Mouse (Mus musculus) heart, embryonic 13.5 days (tissue): ENCODE measurements around the gene Sdhaf4. TPM values are rescaled to one million over a fixed set of nuclear protein-coding genes. Genes with fewer than 3 reads are reported as not detected.
"Not testable (repeated sequence)": the region's sequence is repeated elsewhere in the genome, so short reads cannot be mapped to it uniquely, and the experiment has no call there.

ENCODE experiments used
- ATAC-seq: fragments of 200-750 bp; cut with Nextera tagmentation; 2 replicates; pipeline ENCODE4 v1.8.0; 2017; ENCODE audit warnings: moderate TSS enrichment; ENCODE audit not compliant: insufficient number of reproducible peaks, low FRiP score, low TSS enrichment; ENCODE audit errors: extremely low read depth
- H3K27ac ChIP-seq: fragments of 300-500 bp; sonication (generic); replicated peaks from 2 replicates; pipeline ENCODE4 v1.5.1; 2015; ENCODE audit warnings: moderate library complexity, mild to moderate bottlenecking, inconsistent platforms
- H3K27me3 ChIP-seq: fragments of 300-500 bp; sonication (generic); replicated peaks from 2 replicates; pipeline ENCODE4 v1.6.1; 2015; ENCODE audit warnings: mild to moderate bottlenecking, inconsistent platforms
- H3K36me3 ChIP-seq: fragments of 300-500 bp; sonication (generic); 2 replicates; pipeline ENCODE4 v1.6.1; 2015; ENCODE audit warnings: mild to moderate bottlenecking, inconsistent platforms
- H3K4me1 ChIP-seq: fragments of 300-500 bp; sonication (generic); 2 replicates; pipeline ENCODE4 v1.6.1; 2015; ENCODE audit warnings: inconsistent platforms
- H3K4me2 ChIP-seq: fragments of 300-500 bp; sonication (generic); 2 replicates; pipeline ENCODE4 v1.6.1; 2015; ENCODE audit warnings: inconsistent platforms, mild to moderate bottlenecking, moderate library complexity
- H3K4me3 ChIP-seq: fragments of 300-500 bp; sonication (generic); 2 replicates; pipeline ENCODE4 v1.5.1; 2015; ENCODE audit warnings: moderate library complexity, mild to moderate bottlenecking, inconsistent platforms
- H3K9ac ChIP-seq: fragments of 300-500 bp; sonication (generic); 2 replicates; pipeline ENCODE4 v1.6.1; 2015; ENCODE audit warnings: inconsistent platforms, mild to moderate bottlenecking, moderate library complexity
- H3K9me3 ChIP-seq: fragments of 300-500 bp; sonication (generic); 2 replicates; pipeline ENCODE4 v1.6.1; 2016; ENCODE audit warnings: inconsistent platforms
- WGBS: fragments of 180-500 bp; shearing (Covaris S2); methylation state at CpG from one replicate; pipeline ENCODE4 v1.1.7; 2015; ENCODE audit warnings: mixed read lengths; 5-methylcytosine and 5-hydroxymethylcytosine counted together
- polyA plus RNA-seq: library from polyadenylated mRNA; unstranded; fragments of >200 nt; fragmentation: Nextera tagmentation; extraction: Ambion mirVana; gene quantifications from 2 replicates; pipeline ENCODE4 v1.2.1, GENCODE M21; 2015

Gene Sdhaf4
- polyA plus RNA-seq, 1 experiment from 2014 or later: 68.6 TPM

DNA sequence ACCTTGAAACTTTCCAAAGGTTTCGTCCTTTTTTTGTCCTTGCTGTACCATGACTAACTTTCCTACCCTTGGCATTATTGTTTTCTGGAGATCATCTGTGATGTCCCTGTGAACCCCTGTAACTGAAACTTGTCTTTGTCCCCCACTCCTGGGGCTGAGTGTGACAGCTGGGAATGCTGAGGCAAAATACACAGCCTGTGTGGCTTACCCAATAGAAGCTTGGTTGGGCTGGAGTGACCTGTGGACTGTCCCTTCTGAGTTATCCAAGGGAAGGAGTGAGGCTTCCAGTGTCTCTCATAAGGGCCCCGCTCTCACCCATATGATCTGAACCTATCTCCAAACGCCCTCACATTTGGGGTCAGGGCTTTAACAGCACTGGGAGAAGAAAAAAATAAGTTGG is 8.0 kb downstream of the Sdhaf4 start:
- WGBS: 82% methylated on average over 3 of the region's 3 CpGs
- no peak overlapping the region for H3K9ac ChIP-seq
- no peak overlapping the region for H3K4me2 ChIP-seq

GRCm38 (mm10) chr1:23995420-23995819 is 10.0 kb downstream of the Sdhaf4 start:
- no peaks in the 10 kb centered on the region for H3K4me1 ChIP-seq
- no peaks in the 10 kb centered on the region for H3K27me3 ChIP-seq
- H3K9ac ChIP-seq: no peak overlapping the region
- no peak overlapping the region for H3K27ac ChIP-seq
- H3K4me2 ChIP-seq: no peak overlapping the region
- WGBS: 85% methylated on average over 4 of the region's 4 CpGs
- no peak overlapping the region for H3K4me3 ChIP-seq
- H3K9me3 ChIP-seq: no peaks in the 10 kb centered on the region
- H3K36me3 ChIP-seq: peaks cover 58% of the 10 kb centered on the region
- ATAC-seq: no peak

More for the DNA sequence above, 8.0 kb downstream of the Sdhaf4 start:
- ATAC-seq: no peak
- H3K4me1 ChIP-seq: no peaks in the 10 kb centered on the region
- no peaks in the 10 kb centered on the region for H3K9me3 ChIP-seq
- H3K36me3 ChIP-seq: peaks cover 77% of the 10 kb centered on the region
- H3K27ac ChIP-seq: no peak overlapping the region
- H3K27me3 ChIP-seq: no peaks in the 10 kb centered on the region
- H3K4me3 ChIP-seq: no peak overlapping the region

- Histone ChIP-seq H3K36me3 (no peaks in the 10 kb centered on the region), H3K9me3 (no peaks in the 10 kb centered on the region), H3K4me1 (no peaks in the 10 kb centered on the region), H3K9ac (no peak overlapping the region), H3K27me3 (no peaks in the 10 kb centered on the region), H3K4me3 (no peak overlapping the region), H3K4me2 (no peak overlapping the region), H3K27ac (no peak overlapping the region)
- WGBS: 84% methylated on average over 3 of the region's 3 CpGs
- ATAC-seq: no peak
These were observed 22.3 kb downstream of the Sdhaf4 start for GRCm38 (mm10) chr1:23983118-23983517.

- H3K9ac ChIP-seq: no peak overlapping the region
- H3K36me3 ChIP-seq: no peaks in the 10 kb centered on the region
- no peaks in the 10 kb centered on the region for H3K9me3 ChIP-seq
- WGBS: 76% methylated on average over 6 of the region's 6 CpGs
- H3K27me3 ChIP-seq: no peaks in the 10 kb centered on the region
- H3K27ac ChIP-seq: no peak overlapping the region
- no peaks in the 10 kb centered on the region for H3K4me1 ChIP-seq
- no peak overlapping the region for H3K4me2 ChIP-seq
- H3K4me3 ChIP-seq: no peak overlapping the region
- no peak for ATAC-seq
These were observed 27.2 kb downstream of the Sdhaf4 start for GRCm38 (mm10) chr1:23978281-23978680.

GRCm38 (mm10) chr1:23971159-23971558 is 34.3 kb downstream of the Sdhaf4 start:
- H3K4me1 ChIP-seq, H3K9me3 ChIP-seq, H3K4me3 ChIP-seq, ATAC-seq, H3K36me3 ChIP-seq, H3K27me3 ChIP-seq, H3K9ac ChIP-seq, H3K27ac ChIP-seq, H3K4me2 ChIP-seq: not testable (repeated sequence)
- 76% methylated on average over 4 of the region's 4 CpGs for WGBS

DNA sequence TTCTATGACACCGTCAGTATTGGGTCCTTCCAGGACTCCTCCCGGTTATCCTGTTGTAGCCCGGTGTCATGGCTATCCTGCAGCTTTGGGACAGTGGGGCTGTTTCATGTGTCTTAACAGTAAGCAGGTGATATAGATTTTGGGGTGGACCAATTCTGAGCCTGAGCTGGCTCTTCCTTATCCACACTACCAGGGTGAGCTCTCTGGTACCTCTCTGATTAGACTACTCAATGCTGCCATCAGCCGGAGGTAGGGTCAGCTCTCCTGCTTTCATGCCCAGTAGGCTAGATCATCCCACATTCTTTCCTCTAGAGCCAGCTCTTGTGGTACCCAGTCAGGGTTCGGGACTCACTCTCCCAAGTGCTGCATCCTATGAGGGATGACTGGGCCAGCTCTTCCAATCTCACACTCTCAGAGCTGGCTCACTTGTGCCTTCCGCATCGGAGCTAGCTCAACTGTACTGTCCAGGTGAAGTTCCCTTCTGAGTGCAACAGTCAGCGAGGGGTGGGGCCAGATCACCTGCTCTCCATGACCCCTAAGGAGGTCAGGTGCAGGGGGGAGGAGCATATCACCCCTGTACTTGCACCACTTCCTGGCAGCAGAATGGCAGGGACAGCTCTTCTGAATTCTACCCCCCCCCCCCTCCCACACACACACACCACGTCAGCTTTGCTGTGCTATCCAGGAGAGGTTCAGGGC is 37.3 kb downstream of the Sdhaf4 start:
- H3K27me3 ChIP-seq: no peaks in the 10 kb centered on the region
- H3K9ac ChIP-seq: no peak overlapping the region
- H3K36me3 ChIP-seq: no peaks in the 10 kb centered on the region
- WGBS: 81% methylated on average over 9 of the region's 9 CpGs
- H3K4me1 ChIP-seq: peaks cover 9% of the 10 kb centered on the region
- no peak overlapping the region for H3K27ac ChIP-seq
- no peak overlapping the region for H3K4me2 ChIP-seq
- H3K4me3 ChIP-seq: no peak overlapping the region
- no peaks in the 10 kb centered on the region for H3K9me3 ChIP-seq
- ATAC-seq: no peak

DNA sequence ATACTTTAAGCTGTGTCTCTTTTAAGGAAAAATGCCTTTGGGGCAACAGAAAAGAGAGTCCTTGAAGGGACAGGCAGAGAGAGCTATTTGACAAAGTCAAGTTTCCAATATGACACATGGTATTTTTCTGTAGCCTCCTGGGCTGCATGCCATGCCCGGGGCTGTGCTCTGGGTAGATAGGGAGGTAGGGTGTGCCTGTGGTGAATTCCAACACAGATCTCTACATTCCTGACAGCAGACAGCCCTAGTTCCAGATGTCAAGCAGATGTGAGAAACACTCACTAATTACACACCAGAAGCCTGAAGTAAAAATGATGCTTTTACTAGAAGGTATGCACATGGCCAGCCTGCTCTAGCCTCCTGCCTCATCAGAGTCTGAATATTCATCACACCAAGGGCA is 39.2 kb downstream of the Sdhaf4 start:
- 14% methylated on average over 1 of the region's 1 CpGs for WGBS
- Histone ChIP-seq H3K9me3 (no peaks in the 10 kb centered on the region), H3K27me3 (no peaks in the 10 kb centered on the region), H3K27ac (0 out of 2 replicates have a peak overlapping the region, but pooled peaks have one; percentile 43), H3K9ac (no peak overlapping the region), H3K4me3 (no peak overlapping the region), H3K36me3 (no peaks in the 10 kb centered on the region), H3K4me2 (no peak overlapping the region), H3K4me1 (peaks cover 9% of the 10 kb centered on the region)
- ATAC-seq: no peak

- no peaks in the 10 kb centered on the region for H3K27me3 ChIP-seq
- H3K27ac ChIP-seq: no peak overlapping the region
- ATAC-seq: no peak
- peak overlapping the region; percentile 36 for H3K4me3 ChIP-seq
- H3K4me2 ChIP-seq: peak overlapping the region; percentile 63
- H3K36me3 ChIP-seq: no peaks in the 10 kb centered on the region
- no peaks in the 10 kb centered on the region for H3K9me3 ChIP-seq
- H3K4me1 ChIP-seq: peaks cover under 1% of the 10 kb centered on the region; the same call in 1 of the 2 replicates
- no peak overlapping the region for H3K9ac ChIP-seq
- 18% methylated on average over 6 of the region's 6 CpGs for WGBS
These were observed 46.1 kb downstream of the Sdhaf4 start for GRCm38 (mm10) chr1:23959415-23959732.

DNA sequence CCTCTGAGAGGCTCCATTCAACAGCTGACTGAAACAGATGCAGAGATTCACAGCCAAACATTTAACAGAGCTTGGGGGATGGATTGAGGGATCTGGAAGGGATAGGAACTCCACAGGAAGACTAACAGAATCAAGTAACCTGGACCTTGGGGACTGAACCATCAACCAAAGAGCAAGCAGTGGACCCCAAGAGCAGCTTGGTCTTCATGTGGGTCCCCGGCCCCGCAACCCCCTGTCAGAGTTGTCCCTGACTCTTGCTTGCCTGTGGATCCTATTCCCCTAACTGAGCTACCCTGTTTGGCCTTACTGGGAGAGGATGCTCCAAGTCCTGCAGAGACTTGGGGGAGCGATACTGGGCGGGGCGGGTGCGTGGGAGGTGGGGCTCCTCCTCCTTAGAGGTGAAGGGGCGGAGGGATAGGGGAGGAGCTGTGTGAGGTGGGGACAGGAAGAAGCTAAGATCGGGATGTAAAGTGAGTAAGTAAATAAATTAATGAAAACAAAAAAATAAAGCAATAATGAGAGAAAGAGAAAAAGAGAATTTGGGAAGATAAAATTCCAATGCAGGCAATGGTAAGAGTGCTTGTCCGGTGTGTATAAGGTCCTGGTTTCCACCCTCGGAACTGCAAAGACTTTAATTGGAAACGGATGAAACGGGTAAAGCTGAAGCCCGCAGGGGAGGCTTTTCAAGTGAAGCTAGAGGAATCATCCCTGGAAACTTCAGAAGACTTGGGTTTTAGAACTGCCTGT is 46.6 kb downstream of the Sdhaf4 start:
- H3K27me3 ChIP-seq: no peaks in the 10 kb centered on the region
- ATAC-seq: no peak
- peak overlapping the region; percentile 63 for H3K4me2 ChIP-seq
- no peak overlapping the region for H3K27ac ChIP-seq
- no peak overlapping the region for H3K9ac ChIP-seq
- no peaks in the 10 kb centered on the region for H3K36me3 ChIP-seq
- H3K4me3 ChIP-seq: peak overlapping the region; percentile 36
- WGBS: 13% methylated on average over 13 of the region's 13 CpGs
- H3K9me3 ChIP-seq: no peaks in the 10 kb centered on the region
- H3K4me1 ChIP-seq: no peaks in the 10 kb centered on the region

GRCm38 (mm10) chr1:23958101-23958500 is 47.4 kb downstream of the Sdhaf4 start:
- Histone ChIP-seq H3K9ac (no peak overlapping the region), H3K4me2 (no peak overlapping the region), H3K9me3 (no peaks in the 10 kb centered on the region), H3K27me3 (no peaks in the 10 kb centered on the region), H3K4me3 (no peak overlapping the region), H3K36me3 (no peaks in the 10 kb centered on the region), H3K4me1 (no peaks in the 10 kb centered on the region), H3K27ac (no peak overlapping the region)
- no peak for ATAC-seq
- WGBS: 85% methylated on average over 6 of the region's 6 CpGs

DNA sequence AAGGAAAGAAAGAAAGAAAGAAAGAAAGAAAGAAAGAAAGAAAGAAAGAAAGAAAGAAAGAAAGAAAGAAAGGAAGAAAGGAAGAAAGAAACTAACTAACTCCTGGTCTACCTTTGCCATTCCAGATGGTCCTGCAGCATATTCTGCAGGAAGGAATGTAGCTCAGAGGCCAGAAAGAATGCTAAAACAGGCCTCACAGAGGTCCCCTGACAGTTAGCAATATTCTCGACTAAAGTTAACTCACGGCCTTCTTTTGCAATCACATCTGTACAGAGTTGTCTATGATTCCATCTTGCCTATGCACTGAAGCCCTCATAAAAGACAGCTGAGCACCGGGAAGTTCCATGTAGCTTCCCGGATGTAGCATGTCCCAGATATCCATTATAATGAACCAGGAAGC is 49.9 kb downstream of the Sdhaf4 start:
- H3K4me2 ChIP-seq: no peak overlapping the region
- WGBS: 78% methylated on average over 4 of the region's 4 CpGs
- H3K36me3 ChIP-seq: no peaks in the 10 kb centered on the region
- H3K4me1 ChIP-seq: no peaks in the 10 kb centered on the region
- H3K9me3 ChIP-seq: no peaks in the 10 kb centered on the region
- no peak overlapping the region for H3K27ac ChIP-seq
- no peaks in the 10 kb centered on the region for H3K27me3 ChIP-seq
- no peak overlapping the region for H3K4me3 ChIP-seq
- no peak for ATAC-seq
- H3K9ac ChIP-seq: no peak overlapping the region

DNA sequence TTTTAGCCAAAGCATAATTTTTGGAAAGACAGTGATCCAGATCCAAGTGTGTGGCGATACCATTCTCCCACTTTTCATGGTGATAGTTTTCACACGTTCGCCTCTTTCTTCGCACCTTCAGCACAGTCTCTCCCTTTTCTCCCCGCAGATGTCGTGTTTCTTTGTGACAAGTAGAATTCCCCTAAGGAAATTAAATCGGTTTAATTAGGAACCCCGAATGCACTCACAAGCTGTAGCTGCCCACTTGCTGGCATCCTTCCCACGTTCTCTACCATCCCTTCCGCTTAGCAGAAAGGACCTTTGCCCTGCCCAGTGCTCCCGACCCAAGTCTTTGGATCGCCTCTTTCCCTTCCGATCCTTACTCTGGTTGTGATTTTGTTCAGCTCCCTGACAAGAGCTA is 51.5 kb downstream of the Sdhaf4 start:
- H3K4me2 ChIP-seq: no peak overlapping the region
- H3K27ac ChIP-seq: no peak overlapping the region
- H3K27me3 ChIP-seq: no peaks in the 10 kb centered on the region
- no peak overlapping the region for H3K9ac ChIP-seq
- no peak for ATAC-seq
- 79% methylated on average over 13 of the region's 13 CpGs for WGBS
- H3K4me3 ChIP-seq: no peak overlapping the region
- H3K9me3 ChIP-seq: no peaks in the 10 kb centered on the region
- no peaks in the 10 kb centered on the region for H3K4me1 ChIP-seq
- no peaks in the 10 kb centered on the region for H3K36me3 ChIP-seq
